Mouse (Mus musculus): Measurements from ENCODE around the gene Caln1. TPM values are rescaled to one million over a fixed set of nuclear protein-coding genes. Genes with fewer than 3 reads are reported as not detected.

Gene Caln1
- polyA plus RNA-seq, 1 experiment from 2014 or later = 0.25 TPM

GRCm38 (mm10) chr5:130472209-130472608, 103.0 kb downstream of the Caln1 start:
- Histone ChIP-seq H3K27ac (replicated peaks) (no peak overlapping the region), H3K4me2 (no peak overlapping the region), H3K27me3 (replicated peaks) (no peaks in the 10 kb centered on the region), H3K4me3 (no peak overlapping the region), H3K36me3 (no peaks in the 10 kb centered on the region), H3K4me1 (no peaks in the 10 kb centered on the region), H3K9me3 (peaks cover 6% of the 10 kb centered on the region; the same call in 1 of the 2 replicates), H3K9ac (no peak overlapping the region)
- 67% methylated on average over 10 of the region's 10 CpGs for WGBS
- ATAC-seq (ENCODE audit: extremely low read depth, insufficient number of reproducible peaks, low FRiP score, low TSS enrichment) = no peak

GRCm38 (mm10) chr5:130474876-130475275, 105.6 kb downstream of the Caln1 start:
- ATAC-seq (ENCODE audit: extremely low read depth, insufficient number of reproducible peaks, low FRiP score, low TSS enrichment) = no peak
- H3K4me3 ChIP-seq = no peak overlapping the region
- H3K27ac ChIP-seq (replicated peaks) = no peak overlapping the region
- H3K9ac ChIP-seq = no peak overlapping the region
- no peaks in the 10 kb centered on the region for H3K27me3 ChIP-seq (replicated peaks)
- 74% methylated on average over 6 of the region's 6 CpGs for WGBS
- no peaks in the 10 kb centered on the region for H3K4me1 ChIP-seq
- H3K36me3 ChIP-seq = no peaks in the 10 kb centered on the region
- H3K4me2 ChIP-seq = no peak overlapping the region
- H3K9me3 ChIP-seq = no peaks in the 10 kb centered on the region

- H3K4me2 ChIP-seq = no peak overlapping the region
- no peaks in the 10 kb centered on the region for H3K36me3 ChIP-seq
- no peaks in the 10 kb centered on the region for H3K4me1 ChIP-seq
- H3K27me3 ChIP-seq (replicated peaks) = no peaks in the 10 kb centered on the region
- no peak overlapping the region for H3K27ac ChIP-seq (replicated peaks)
- WGBS = 61% methylated on average over 12 of the region's 12 CpGs
- H3K4me3 ChIP-seq = no peak overlapping the region
- no peak for ATAC-seq (ENCODE audit: extremely low read depth, insufficient number of reproducible peaks, low FRiP score, low TSS enrichment)
- no peaks in the 10 kb centered on the region for H3K9me3 ChIP-seq
- H3K9ac ChIP-seq = no peak overlapping the region
Measured at GRCm38 (mm10) chr5:130476741-130477140, 107.5 kb downstream of the Caln1 start.

GRCm38 (mm10) chr5:130480290-130480689, 111.0 kb downstream of the Caln1 start:
- Histone ChIP-seq H3K4me3 (no peak overlapping the region), H3K9me3 (no peaks in the 10 kb centered on the region), H3K27me3 (replicated peaks) (no peaks in the 10 kb centered on the region), H3K27ac (replicated peaks) (no peak overlapping the region), H3K36me3 (no peaks in the 10 kb centered on the region), H3K4me2 (no peak overlapping the region), H3K9ac (no peak overlapping the region), H3K4me1 (no peaks in the 10 kb centered on the region)
- ATAC-seq (ENCODE audit: extremely low read depth, insufficient number of reproducible peaks, low FRiP score, low TSS enrichment) = no peak
- 67% methylated on average over 1 of the region's 1 CpGs for WGBS

- Histone ChIP-seq H3K4me2 (no peak overlapping the region), H3K9me3 (no peaks in the 10 kb centered on the region), H3K36me3 (no peaks in the 10 kb centered on the region), H3K9ac (no peak overlapping the region), H3K27me3 (replicated peaks) (no peaks in the 10 kb centered on the region), H3K4me1 (no peaks in the 10 kb centered on the region), H3K27ac (replicated peaks) (no peak overlapping the region), H3K4me3 (no peak overlapping the region)
- WGBS = 80% methylated on average over 5 of the region's 5 CpGs
- no peak for ATAC-seq (ENCODE audit: extremely low read depth, insufficient number of reproducible peaks, low FRiP score, low TSS enrichment)
Measured at GRCm38 (mm10) chr5:130491471-130491870, 122.2 kb downstream of the Caln1 start.

- no peak overlapping the region for H3K27ac ChIP-seq (replicated peaks)
- H3K4me3 ChIP-seq = no peak overlapping the region
- no peak for ATAC-seq (ENCODE audit: extremely low read depth, insufficient number of reproducible peaks, low FRiP score, low TSS enrichment)
- no peaks in the 10 kb centered on the region for H3K9me3 ChIP-seq
- H3K27me3 ChIP-seq (replicated peaks) = no peaks in the 10 kb centered on the region
- no peak overlapping the region for H3K4me2 ChIP-seq
- H3K4me1 ChIP-seq = no peaks in the 10 kb centered on the region
- no peaks in the 10 kb centered on the region for H3K36me3 ChIP-seq
- no peak overlapping the region for H3K9ac ChIP-seq
- 65% methylated on average over 7 of the region's 7 CpGs for WGBS
Measured at GRCm38 (mm10) chr5:130492305-130492704, 123.0 kb downstream of the Caln1 start.

- Histone ChIP-seq H3K36me3 (no peaks in the 10 kb centered on the region), H3K4me3 (no peak overlapping the region), H3K9me3 (no peaks in the 10 kb centered on the region), H3K4me1 (no peaks in the 10 kb centered on the region), H3K27me3 (replicated peaks) (no peaks in the 10 kb centered on the region), H3K27ac (replicated peaks) (no peak overlapping the region), H3K9ac (no peak overlapping the region), H3K4me2 (no peak overlapping the region)
- 71% methylated on average over 9 of the region's 9 CpGs for WGBS
- no peak for ATAC-seq (ENCODE audit: extremely low read depth, insufficient number of reproducible peaks, low FRiP score, low TSS enrichment)
Measured at GRCm38 (mm10) chr5:130502541-130502940, 133.3 kb downstream of the Caln1 start.

GRCm38 (mm10) chr5:130504891-130505290, 135.6 kb downstream of the Caln1 start:
- no peak overlapping the region for H3K9ac ChIP-seq
- H3K4me3 ChIP-seq = no peak overlapping the region
- 75% methylated on average over 5 of the region's 5 CpGs for WGBS
- no peaks in the 10 kb centered on the region for H3K4me1 ChIP-seq
- H3K4me2 ChIP-seq = no peak overlapping the region
- no peaks in the 10 kb centered on the region for H3K36me3 ChIP-seq
- no peak overlapping the region for H3K27ac ChIP-seq (replicated peaks)
- no peaks in the 10 kb centered on the region for H3K27me3 ChIP-seq (replicated peaks)
- ATAC-seq (ENCODE audit: extremely low read depth, insufficient number of reproducible peaks, low FRiP score, low TSS enrichment) = no peak
- no peaks in the 10 kb centered on the region for H3K9me3 ChIP-seq

GRCm38 (mm10) chr5:130510516-130510915, 141.3 kb downstream of the Caln1 start:
- H3K4me3 ChIP-seq = no peak overlapping the region
- WGBS = 68% methylated on average over 2 of the region's 2 CpGs
- H3K27ac ChIP-seq (replicated peaks) = no peak overlapping the region
- H3K9me3 ChIP-seq = peaks cover 4% of the 10 kb centered on the region; the same call in 1 of the 2 replicates
- H3K27me3 ChIP-seq (replicated peaks) = no peaks in the 10 kb centered on the region
- H3K4me2 ChIP-seq = no peak overlapping the region
- no peaks in the 10 kb centered on the region for H3K4me1 ChIP-seq
- no peak overlapping the region for H3K9ac ChIP-seq
- ATAC-seq (ENCODE audit: extremely low read depth, insufficient number of reproducible peaks, low FRiP score, low TSS enrichment) = no peak
- no peaks in the 10 kb centered on the region for H3K36me3 ChIP-seq

- Histone ChIP-seq H3K27ac (replicated peaks) (no peak overlapping the region), H3K4me2 (no peak overlapping the region), H3K4me1 (no peaks in the 10 kb centered on the region), H3K4me3 (no peak overlapping the region), H3K36me3 (no peaks in the 10 kb centered on the region), H3K27me3 (replicated peaks) (no peaks in the 10 kb centered on the region), H3K9me3 (peaks cover 4% of the 10 kb centered on the region; the same call in 1 of the 2 replicates), H3K9ac (no peak overlapping the region)
- ATAC-seq (ENCODE audit: extremely low read depth, insufficient number of reproducible peaks, low FRiP score, low TSS enrichment) = no peak
- WGBS = 67% methylated on average over 6 of the region's 6 CpGs
Measured at GRCm38 (mm10) chr5:130515395-130515794, 146.1 kb downstream of the Caln1 start.

GRCm38 (mm10) chr5:130520527-130520926, 151.3 kb downstream of the Caln1 start:
- no peak overlapping the region for H3K9ac ChIP-seq
- no peak overlapping the region for H3K4me2 ChIP-seq
- no peak for ATAC-seq (ENCODE audit: extremely low read depth, insufficient number of reproducible peaks, low FRiP score, low TSS enrichment)
- no peaks in the 10 kb centered on the region for H3K4me1 ChIP-seq
- H3K36me3 ChIP-seq = no peaks in the 10 kb centered on the region
- 51% methylated on average over 2 of the region's 2 CpGs for WGBS
- H3K27me3 ChIP-seq (replicated peaks) = no peaks in the 10 kb centered on the region
- peaks cover 6% of the 10 kb centered on the region for H3K9me3 ChIP-seq
- no peak overlapping the region for H3K27ac ChIP-seq (replicated peaks)
- no peak overlapping the region for H3K4me3 ChIP-seq

GRCm38 (mm10) chr5:130527416-130527815, 158.2 kb downstream of the Caln1 start:
- WGBS = 78% methylated on average over 2 of the region's 2 CpGs
- Histone ChIP-seq H3K4me3 (no peak overlapping the region), H3K27me3 (replicated peaks) (no peaks in the 10 kb centered on the region), H3K36me3 (no peaks in the 10 kb centered on the region), H3K9ac (no peak overlapping the region), H3K27ac (replicated peaks) (no peak overlapping the region), H3K4me2 (no peak overlapping the region), H3K9me3 (0 out of 2 replicates have a peak, but pooled peaks cover 10% of the 10 kb centered on the region), H3K4me1 (no peaks in the 10 kb centered on the region)
- no peak for ATAC-seq (ENCODE audit: extremely low read depth, insufficient number of reproducible peaks, low FRiP score, low TSS enrichment)
